Comparison of ENCODE assay signal across 21 mouse cellular contexts in the genomic region with DNA sequence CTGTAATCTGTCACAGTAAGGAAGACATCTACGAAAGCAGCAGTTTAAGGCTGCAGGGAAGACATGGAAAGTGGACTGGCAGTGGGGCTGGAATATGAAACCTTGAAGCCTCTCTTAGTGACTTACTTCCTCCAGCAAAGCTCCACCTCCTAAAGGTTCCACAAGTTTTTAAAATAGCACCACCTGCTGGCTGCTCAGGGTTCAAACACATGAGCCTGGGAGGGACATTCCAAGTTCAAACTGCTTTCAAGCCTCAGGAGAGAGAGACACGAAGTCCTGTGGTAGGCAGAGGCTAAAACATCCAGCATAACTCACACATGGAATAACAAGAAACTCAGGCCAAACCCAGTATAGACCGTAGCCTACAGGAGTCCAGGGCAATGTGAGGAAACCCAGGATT. TPM values are rescaled to one million over a fixed set of nuclear protein-coding genes. Genes with fewer than 3 reads are reported as not detected.
DNase-seq lines count a peak whose midpoint lies in the region; ATAC-seq and TF ChIP-seq lines count a peak whose summit lies in the region.
"Had no signal": no experiment of that assay in that cellular context is flagged by ENCODE, and none has a peak within 500 bp of the region (broad histone marks: within the 10 kb centered on the region; RNA-seq: fewer than 3 reads in every experiment).

No protein-coding gene starts in this region.

- WGBS in neural tube, embryonic 15.5 days = 89% methylated on average over 3 of the region's 3 CpGs
- WGBS in liver, postnatal 0 days (ENCODE audit: insufficient replicate concordance) = 74% methylated on average over 3 of the region's 3 CpGs

- DNase-seq in gastrocnemius, postnatal 25 days = peak; percentile 2
- DNase-seq in gastrocnemius, adult 8-10 months (ENCODE audit: low spot score in 2 of 2) = no peak
- DNase-seq in layer of hippocampus, adult 8-10 months (ENCODE audit: low spot score in 2 of 2) = peak; percentile 1 to 2
- DNase-seq in layer of hippocampus, postnatal 36 days = no peak
- DNase-seq in neural tube, embryonic 10.5 days (ENCODE audit: extremely low spot score, low spot score) = peak; percentile 8
- peak; percentile 10 for DNase-seq in liver, postnatal 0 days
- no peak for DNase-seq in adrenal gland, postnatal 10 days
- DNase-seq: B cell, adult 2 months; cerebellum, adult 11-12 months; gastrocnemius, postnatal 14 days; retina, postnatal 1 day had no signal

- H3K4me1 ChIP-seq in neural tube, embryonic 15.5 days = peaks cover 23% of the 10 kb centered on the region
- H3K4me1 ChIP-seq in liver, postnatal 0 days (ENCODE audit: insufficient read depth) = peaks cover 18% of the 10 kb centered on the region

- peak; percentile 13; the same call in 1 of the 2 replicates for TF ChIP-seq CTCF in liver, postnatal 0 days (IDR thresholded peaks at IDR 0.05; ENCODE audit: low read depth)

- H3K27ac ChIP-seq in neural tube, embryonic 15.5 days (replicated peaks) = no peak overlapping the region
- no peak overlapping the region for H3K27ac ChIP-seq in liver, postnatal 0 days (ENCODE audit: low read depth)
- H3K27ac ChIP-seq: embryonic facial prominence, embryonic 15.5 days; heart, embryonic 15.5 days; hindbrain, embryonic 14.5 days; kidney, embryonic 15.5 days; limb, embryonic 12.5 days; midbrain, embryonic 13.5 days; neural tube, embryonic 12.5 days had no signal

- no peak for TF ChIP-seq EP300 in liver, postnatal 0 days (IDR thresholded peaks at IDR 0.05; ENCODE audit: low read depth)

- H3K36me3 ChIP-seq in neural tube, embryonic 15.5 days = no peaks in the 10 kb centered on the region
- H3K36me3 ChIP-seq in liver, postnatal 0 days (replicated peaks; ENCODE audit: insufficient read depth, low read length) = no peaks in the 10 kb centered on the region
- H3K36me3 ChIP-seq: embryonic facial prominence, embryonic 15.5 days; heart, embryonic 15.5 days; kidney, embryonic 15.5 days; limb, embryonic 12.5 days; midbrain, embryonic 13.5 days; neural tube, embryonic 12.5 days had no signal

- H3K9me3 ChIP-seq in neural tube, embryonic 15.5 days (replicated peaks) = no peaks in the 10 kb centered on the region
- H3K9me3 ChIP-seq in liver, postnatal 0 days (ENCODE audit: low read length) = peaks cover 10% of the 10 kb centered on the region
- H3K9me3 ChIP-seq: embryonic facial prominence, embryonic 15.5 days; heart, embryonic 15.5 days had no signal

- H3K27me3 ChIP-seq in neural tube, embryonic 15.5 days (replicated peaks) = peaks cover 3% of the 10 kb centered on the region; the same call in 1 of the 2 replicates
- H3K27me3 ChIP-seq in liver, postnatal 0 days (ENCODE audit: insufficient read depth, low read length) = no peaks in the 10 kb centered on the region
- H3K27me3 ChIP-seq: midbrain, embryonic 13.5 days had no signal

- H3K4me2 ChIP-seq in neural tube, embryonic 15.5 days = no peak overlapping the region
- no peak overlapping the region for H3K4me2 ChIP-seq in liver, postnatal 0 days (ENCODE audit: low read depth, low read length)
- H3K4me2 ChIP-seq: embryonic facial prominence, embryonic 15.5 days; heart, embryonic 15.5 days; hindbrain, embryonic 14.5 days; kidney, embryonic 15.5 days; limb, embryonic 12.5 days; midbrain, embryonic 13.5 days; neural tube, embryonic 12.5 days had no signal

- no peak overlapping the region for H3K4me3 ChIP-seq in neural tube, embryonic 15.5 days (replicated peaks)
- H3K4me3 ChIP-seq in liver, postnatal 0 days (ENCODE audit: low read depth, low read length) = no peak overlapping the region
- H3K4me3 ChIP-seq: embryonic facial prominence, embryonic 15.5 days; heart, embryonic 15.5 days; kidney, embryonic 15.5 days; limb, embryonic 12.5 days; midbrain, embryonic 13.5 days; neural tube, embryonic 12.5 days had no signal

- no peak overlapping the region for H3K9ac ChIP-seq in neural tube, embryonic 15.5 days (replicated peaks)
- H3K9ac ChIP-seq in liver, postnatal 0 days (replicated peaks) = no peak overlapping the region
- H3K9ac ChIP-seq: embryonic facial prominence, embryonic 15.5 days; heart, embryonic 15.5 days; hindbrain, embryonic 14.5 days; kidney, embryonic 15.5 days; limb, embryonic 12.5 days; midbrain, embryonic 13.5 days; neural tube, embryonic 12.5 days had no signal

- ATAC-seq in neural tube, embryonic 15.5 days (ENCODE audit: low FRiP score) = no peak
- no peak for ATAC-seq in liver, postnatal 0 days
- ATAC-seq: forebrain, embryonic 14.5 days; midbrain, embryonic 13.5 days had no signal

RNA-seq across cellular contexts. Expression of a gene that starts 39.4 kb away (rescaled TPM):
- total RNA-seq in gastrocnemius, postnatal 25 days (2021) = 1 to 10 TPM; 2.7 to 9.5 TPM
- total RNA-seq in gastrocnemius, adult 8-10 months (2022) = 1 to 10 TPM; 1.8 to 4.1 (median 3.5) TPM
- 1 to 10 TPM; 1.5 to 2.9 (median 2.6) TPM for total RNA-seq in layer of hippocampus, adult 8-10 months (2022)
- 1 to 10 TPM in 1 of 2 experiments, under 1 TPM in 1; 0.86 to 2.5 TPM for total RNA-seq in layer of hippocampus, postnatal 36 days (2021)
- polyA plus RNA-seq in neural tube, embryonic 15.5 days (2015; fragmentation: Nextera tagmentation; extraction: Ambion mirVana) = 0.70 and 0.92 TPM in 2 replicates
- polyA plus RNA-seq in liver, postnatal 0 days (2015; fragmentation: Nextera tagmentation; extraction: Ambion mirVana) = 0.34 and 0.41 TPM in 2 replicates
- 10 to 100 TPM; 13.9 to 20.8 TPM for total RNA-seq in adrenal gland, postnatal 10 days (2021)
- polyA plus RNA-seq: G1E had no signal

Comparison
In these comparisons a context has a peak if more than half of its experiments do, and no peak if none do; other contexts are left out.
1. DNase-seq: peak in gastrocnemius, postnatal 25 days (single experiment), layer of hippocampus, adult 8-10 months (2 of 2), neural tube, embryonic 10.5 days (single experiment) and liver, postnatal 0 days (single experiment); none in gastrocnemius, adult 8-10 months (0 of 2), layer of hippocampus, postnatal 36 days (0 of 2) and adrenal gland, postnatal 10 days (single experiment).